Mouse (Mus musculus): ENCODE measurements around the gene Sorl1.

The Sorl1 gene

GRCm38 (mm10) chr9:42123713-42124576 lies at the start of gene Sorl1:
Gene Sorl1 (minus strand): TSS chr9:42124297.
- DNase-seq (ENCODE audit: low read depth, low spot score) = peak; percentile 84

- DNase-seq (ENCODE audit: low read depth, low spot score) = no peak
These were observed 49.7 kb upstream of the Sorl1 start for GRCm38 (mm10) chr9:42173781-42174180.

- DNase-seq (ENCODE audit: low read depth, low spot score) = no peak
These were observed 45.4 kb upstream of the Sorl1 start for GRCm38 (mm10) chr9:42169491-42169890.

GRCm38 (mm10) chr9:42169025-42169424 lies 44.9 kb upstream of the Sorl1 start:
- no peak for DNase-seq (ENCODE audit: low read depth, low spot score)

GRCm38 (mm10) chr9:42164930-42165329 lies 40.8 kb upstream of the Sorl1 start:
- DNase-seq (ENCODE audit: low read depth, low spot score) = no peak

GRCm38 (mm10) chr9:42163011-42163410 lies 38.9 kb upstream of the Sorl1 start:
- no peak for DNase-seq (ENCODE audit: low read depth, low spot score)

GRCm38 (mm10) chr9:42159376-42159775 lies 35.3 kb upstream of the Sorl1 start:
- DNase-seq (ENCODE audit: low read depth, low spot score) = no peak

- no peak for DNase-seq (ENCODE audit: low read depth, low spot score)
These were observed 34.6 kb upstream of the Sorl1 start for GRCm38 (mm10) chr9:42158652-42159051.

- DNase-seq (ENCODE audit: low read depth, low spot score) = no peak
These were observed 33.9 kb upstream of the Sorl1 start for GRCm38 (mm10) chr9:42157981-42158380.

- DNase-seq (ENCODE audit: low read depth, low spot score) = peak; percentile 35
These were observed 32.5 kb upstream of the Sorl1 start for GRCm38 (mm10) chr9:42156566-42156965.

- DNase-seq (ENCODE audit: low read depth, low spot score) = no peak
These were observed 30.6 kb upstream of the Sorl1 start for GRCm38 (mm10) chr9:42154682-42155081.

GRCm38 (mm10) chr9:42148816-42149215 lies 24.7 kb upstream of the Sorl1 start:
- DNase-seq (ENCODE audit: low read depth, low spot score) = no peak

GRCm38 (mm10) chr9:42148036-42148435 lies 23.9 kb upstream of the Sorl1 start:
- DNase-seq (ENCODE audit: low read depth, low spot score) = no peak

- no peak for DNase-seq (ENCODE audit: low read depth, low spot score)
These were observed 22.4 kb upstream of the Sorl1 start for GRCm38 (mm10) chr9:42146463-42146862.

GRCm38 (mm10) chr9:42141549-42142210 lies 17.6 kb upstream of the Sorl1 start:
- no peak for DNase-seq (ENCODE audit: low read depth, low spot score)

GRCm38 (mm10) chr9:42138248-42138858 lies 14.3 kb upstream of the Sorl1 start:
- DNase-seq (ENCODE audit: low read depth, low spot score) = no peak

GRCm38 (mm10) chr9:42137578-42137977 lies 13.5 kb upstream of the Sorl1 start:
- DNase-seq (ENCODE audit: low read depth, low spot score) = no peak

GRCm38 (mm10) chr9:42130793-42131760 lies 7.0 kb upstream of the Sorl1 start:
- DNase-seq (ENCODE audit: low read depth, low spot score) = no peak

- peak; percentile 35 for DNase-seq (ENCODE audit: low read depth, low spot score)
These were observed 3.9 kb upstream of the Sorl1 start for GRCm38 (mm10) chr9:42127983-42128382.

GRCm38 (mm10) chr9:42125262-42125982 lies 1.3 kb upstream of the Sorl1 start:
- DNase-seq (ENCODE audit: low read depth, low spot score) = no peak

- no peak for DNase-seq (ENCODE audit: low read depth, low spot score)
These were observed 893 bp downstream of the Sorl1 start for GRCm38 (mm10) chr9:42123204-42123603.

Measured in ZHBTc4 (cell line).